Mouse (Mus musculus): ENCODE measurements around the gene Dtwd1.
"Not testable (repeated sequence)": the region's sequence is repeated elsewhere in the genome, so short reads cannot be mapped to it uniquely, and the experiment has no call there.

Gene Dtwd1

GRCm38 (mm10) chr2:126151855-126152571 is at the start of gene Dtwd1, which contains the start of gene Fam227b:
Dtwd1 (plus strand) TSS chr2:126152141.
Fam227b (minus strand) TSS chr2:126152004.
- DNase-seq (ENCODE audit: low read depth, low spot score): peak; percentile 99

GRCm38 (mm10) chr2:126147723-126148122 is 4.2 kb upstream of the Dtwd1 start:
- no peak for DNase-seq (ENCODE audit: low read depth, low spot score)

- no peak for DNase-seq (ENCODE audit: low read depth, low spot score)
These were observed 13.5 kb downstream of the Dtwd1 start for GRCm38 (mm10) chr2:126165277-126166018.

- no peak for DNase-seq (ENCODE audit: low read depth, low spot score)
These were observed 14.4 kb downstream of the Dtwd1 start for GRCm38 (mm10) chr2:126166335-126166734.

- DNase-seq (ENCODE audit: low read depth, low spot score): no peak
These were observed 15.1 kb downstream of the Dtwd1 start for GRCm38 (mm10) chr2:126166848-126167617.

GRCm38 (mm10) chr2:126171427-126171826 is 19.5 kb downstream of the Dtwd1 start:
- no peak for DNase-seq (ENCODE audit: low read depth, low spot score)

GRCm38 (mm10) chr2:126191306-126191705 is 39.4 kb downstream of the Dtwd1 start:
- DNase-seq (ENCODE audit: low read depth, low spot score): no peak

GRCm38 (mm10) chr2:126192129-126192528 is 40.2 kb downstream of the Dtwd1 start:
- DNase-seq (ENCODE audit: low read depth, low spot score): no peak

GRCm38 (mm10) chr2:126195631-126196356 is 43.9 kb downstream of the Dtwd1 start:
- no peak for DNase-seq (ENCODE audit: low read depth, low spot score)

GRCm38 (mm10) chr2:126198971-126199370 is 47.0 kb downstream of the Dtwd1 start:
- DNase-seq (ENCODE audit: low read depth, low spot score): no peak

GRCm38 (mm10) chr2:126211011-126211680 is 59.2 kb downstream of the Dtwd1 start:
- no peak for DNase-seq (ENCODE audit: low read depth, low spot score)

- not testable (repeated sequence) for DNase-seq (ENCODE audit: low read depth, low spot score)
These were observed 62.9 kb downstream of the Dtwd1 start, which contains the start of gene Gm17555 for GRCm38 (mm10) chr2:126214800-126215199. Gm17555 (plus strand) TSS chr2:126215100.
